Mouse (Mus musculus) neutrophil, adult 83 days (primary cell): ENCODE data around the gene Tinag. TPM values are rescaled to one million over a fixed set of nuclear protein-coding genes. Genes with fewer than 3 reads are reported as not detected.

Source experiments
- total RNA-seq, 2 experiments: library from RNA; stranded (reverse); gene quantifications; one replicate each; pipeline ENCODE4 v1.2.4; 2023

Tinag gene
- total RNA-seq: not detected

GRCm38 (mm10) chr9:77045585-77045984 is at the start of gene Tinag:
Tinag (minus strand) TSS chr9:77045794.

